Mouse (Mus musculus) G1E (cell line): ENCODE results near the gene Entpd7. TPM values are rescaled to one million over a fixed set of nuclear protein-coding genes. Genes with fewer than 3 reads are reported as not detected.
A peak's percentile ranks its signal among the peaks of the same experiment; 100 is the strongest.

Source experiments
- ATAC-seq: 2 replicates; pipeline ENCODE4 v1.8.0; 2016; ENCODE audit warnings: mild to moderate bottlenecking; ENCODE audit not compliant: insufficient number of reproducible peaks, poor library complexity, low FRiP score, severe bottlenecking; ENCODE audit errors: extremely low read depth
- DNase-seq: peaks from one replicate; pipeline ENCODE4 v3.0.0; 2012; ENCODE audit warnings: low spot score
- H3K27me3 ChIP-seq: 2 replicates; pipeline ENCODE4 v1.6.1; 2012; ENCODE audit warnings: mild to moderate bottlenecking, low read length, inconsistent platforms; ENCODE audit not compliant: insufficient read depth
- H3K36me3 ChIP-seq: replicated peaks from 2 replicates; pipeline ENCODE3; 2012; ENCODE audit warnings: mild to moderate bottlenecking, inconsistent platforms
- H3K4me1 ChIP-seq: 2 replicates; pipeline ENCODE4 v1.6.1; 2012; ENCODE audit warnings: low read depth, low read length, inconsistent platforms, mixed read lengths; ENCODE audit not compliant: insufficient read depth
- H3K4me3 ChIP-seq: 2 replicates; pipeline ENCODE4 v1.5.1; 2012; ENCODE audit warnings: low read depth, mild to moderate bottlenecking, inconsistent platforms, low read length, moderate library complexity, mixed read lengths
- H3K9me3 ChIP-seq: replicated peaks from 2 replicates; pipeline ENCODE4 v1.6.1; 2012; ENCODE audit warnings: inconsistent platforms
- CTCF ChIP-seq: IDR thresholded peaks from 2 replicates; pipeline ENCODE4 v1.5.1; 2012; ENCODE audit warnings: low read depth, low read length, inconsistent platforms, mixed read lengths
- GATA1 ChIP-seq: IDR thresholded peaks from 2 replicates; pipeline ENCODE4 v1.6.1; 2012; ENCODE audit warnings: borderline replicate concordance, low read length, inconsistent platforms, mixed read lengths
- GATA2 ChIP-seq: IDR thresholded peaks from 2 replicates; pipeline ENCODE4 v1.6.1; 2012; ENCODE audit warnings: low read depth, low read length, inconsistent platforms, borderline replicate concordance
- POLR2AphosphoS5 ChIP-seq: IDR thresholded peaks from 2 replicates; pipeline ENCODE4 v1.6.1; 2012; ENCODE audit warnings: low read depth, low read length, inconsistent platforms; ENCODE audit not compliant: insufficient replicate concordance
- TAL1 ChIP-seq: conservative IDR thresholded peaks from 2 replicates; pipeline ENCODE4 v1.6.1; 2012; ENCODE audit warnings: low read depth, low read length, inconsistent platforms, mixed read lengths
- polyA plus RNA-seq: library from polyadenylated mRNA; stranded (reverse); fragments of >175 nt; gene quantifications from 2 replicates; pipeline ENCODE4 v1.2.3, GENCODE M21; 2012
- total RNA-seq, 2 experiments: library from RNA; stranded (forward) in 1 of 2; stranded (reverse) in 1 of 2; fragments of 200-1000 nt in 1 of 2; fragments of >200 nt in 1 of 2; fragmentation: Nextera tagmentation in 1 of 2; gene quantifications; 2 replicates each; pipeline ENCODE4 v1.2.3; 2014 to 2017

The Entpd7 gene
- total and polyA plus RNA-seq, 3 experiments: 2.2 to 21.1 (median 6.6) TPM

- ATAC-seq (no peak), DNase-seq (no peak)
- peak overlapping the region; percentile 97 for H3K4me3 ChIP-seq
- TF ChIP-seq POLR2AphosphoS5 (no peak), GATA1 (no peak), GATA2 (no peak), TAL1 (no peak), CTCF (no peak)
- peaks cover 35% of the 10 kb centered on the region for H3K36me3 ChIP-seq
- H3K4me1 ChIP-seq: peaks cover 35% of the 10 kb centered on the region
- no peaks in the 10 kb centered on the region for H3K9me3 ChIP-seq
- no peaks in the 10 kb centered on the region for H3K27me3 ChIP-seq
Observed at GRCm38 (mm10) chr19:43673513-43674315, 15.8 kb upstream of the Entpd7 start.

GRCm38 (mm10) chr19:43674316-43674689, 15.2 kb upstream of the Entpd7 start:
- Histone ChIP-seq H3K4me3 (peak overlapping the region; percentile 97), H3K4me1 (peaks cover 40% of the 10 kb centered on the region), H3K36me3 (peaks cover 30% of the 10 kb centered on the region), H3K27me3 (no peaks in the 10 kb centered on the region), H3K9me3 (no peaks in the 10 kb centered on the region)
- TF ChIP-seq TAL1: no peak
- no peak for TF ChIP-seq POLR2AphosphoS5
- TF ChIP-seq GATA1: no peak
- TF ChIP-seq GATA2: no peak
- no peak for TF ChIP-seq CTCF
- no peak for ATAC-seq
- DNase-seq: peak; percentile 29

- Histone ChIP-seq H3K9me3 (no peaks in the 10 kb centered on the region), H3K36me3 (peaks cover 24% of the 10 kb centered on the region), H3K4me3 (peak within 1 kb of the TSS; percentile 97), H3K4me1 (peaks cover 46% of the 10 kb centered on the region), H3K27me3 (no peaks in the 10 kb centered on the region)
- DNase-seq: peak; percentile 98
- TF ChIP-seq GATA2: no peak
- TF ChIP-seq CTCF: peak; percentile 34; the same call in 1 of the 2 replicates
- TF ChIP-seq POLR2AphosphoS5: no peak
- ATAC-seq: peak; percentile 92
Observed at GRCm38 (mm10) chr19:43674730-43675524, 14.5 kb upstream of the Entpd7 start, which contains the start of gene Slc25a28. TSS of gene Slc25a28 (minus strand) at chr19:43674881.

- no peaks in the 10 kb centered on the region for H3K27me3 ChIP-seq
- TF ChIP-seq GATA2 (no peak), TAL1 (no peak), POLR2AphosphoS5 (no peak), GATA1 (no peak), CTCF (no peak)
- H3K36me3 ChIP-seq: peaks cover 17% of the 10 kb centered on the region
- H3K9me3 ChIP-seq: no peaks in the 10 kb centered on the region
- no peak for ATAC-seq
- H3K4me3 ChIP-seq: peak overlapping the region; percentile 97
- no peak for DNase-seq
- H3K4me1 ChIP-seq: peaks cover 48% of the 10 kb centered on the region
Observed at GRCm38 (mm10) chr19:43675525-43676400, 13.7 kb upstream of the Entpd7 start.

- no peak for ATAC-seq
- no peaks in the 10 kb centered on the region for H3K9me3 ChIP-seq
- H3K4me3 ChIP-seq: no peak overlapping the region
- H3K36me3 ChIP-seq: no peaks in the 10 kb centered on the region
- TF ChIP-seq GATA1: no peak
- DNase-seq: no peak
- H3K27me3 ChIP-seq: peaks cover 7% of the 10 kb centered on the region; the same call in 1 of the 2 replicates
- peaks cover 31% of the 10 kb centered on the region for H3K4me1 ChIP-seq
Observed at GRCm38 (mm10) chr19:43678467-43679003, 10.9 kb upstream of the Entpd7 start.
